Mouse (Mus musculus) embryonic facial prominence, embryonic 13.5 days (tissue): ENCODE data around the gene Sept10. TPM values are rescaled to one million over a fixed set of nuclear protein-coding genes. Genes with fewer than 3 reads are reported as not detected.

Experiments used
- ATAC-seq: fragments of 200-750 bp; cut with Nextera tagmentation; 2 replicates; pipeline ENCODE4 v1.8.0; 2017; ENCODE audit warnings: low read depth; ENCODE audit not compliant: insufficient number of reproducible peaks, insufficient read depth, low FRiP score, low TSS enrichment
- H3K27ac ChIP-seq: fragments of 300-500 bp; sonication (generic); 2 replicates; pipeline ENCODE4 v1.5.1; 2015; ENCODE audit warnings: moderate library complexity, mild to moderate bottlenecking, inconsistent platforms
- H3K27me3 ChIP-seq: fragments of 300-500 bp; sonication (generic); 2 replicates; pipeline ENCODE4 v1.6.1; 2015; ENCODE audit warnings: mild to moderate bottlenecking, inconsistent platforms
- H3K36me3 ChIP-seq: fragments of 300-500 bp; sonication (generic); 2 replicates; pipeline ENCODE4 v1.6.1; 2015; ENCODE audit warnings: mild to moderate bottlenecking, inconsistent platforms
- H3K4me1 ChIP-seq: fragments of 300-500 bp; sonication (generic); 2 replicates; pipeline ENCODE4 v1.6.1; 2015; ENCODE audit warnings: inconsistent platforms
- H3K4me2 ChIP-seq: fragments of 300-500 bp; sonication (generic); 2 replicates; pipeline ENCODE4 v1.6.1; 2015; ENCODE audit warnings: moderate library complexity, mild to moderate bottlenecking, inconsistent platforms
- H3K4me3 ChIP-seq: fragments of 300-500 bp; sonication (generic); 2 replicates; pipeline ENCODE4 v1.5.1; 2015; ENCODE audit warnings: mild to moderate bottlenecking, inconsistent platforms
- H3K9ac ChIP-seq: fragments of 300-500 bp; sonication (generic); 2 replicates; pipeline ENCODE4 v1.6.1; 2015; ENCODE audit warnings: mild to moderate bottlenecking, inconsistent platforms
- H3K9me3 ChIP-seq: fragments of 300-500 bp; sonication (generic); 2 replicates; pipeline ENCODE4 v1.6.1; 2016; ENCODE audit warnings: inconsistent platforms
- WGBS: fragments of 180-500 bp; shearing (Covaris S2); methylation state at CpG from one replicate; pipeline ENCODE4 v1.1.7; 2015; ENCODE audit warnings: mixed read lengths; 5-methylcytosine and 5-hydroxymethylcytosine counted together
- polyA plus RNA-seq: library from polyadenylated mRNA; unstranded; fragments of >200 nt; fragmentation: Nextera tagmentation; extraction: Ambion mirVana; gene quantifications from 2 replicates; pipeline ENCODE4 v1.2.1, GENCODE M21; 2015

Sept10 gene
- polyA plus RNA-seq, 1 experiment from 2014 or later = 42.7 TPM

DNA sequence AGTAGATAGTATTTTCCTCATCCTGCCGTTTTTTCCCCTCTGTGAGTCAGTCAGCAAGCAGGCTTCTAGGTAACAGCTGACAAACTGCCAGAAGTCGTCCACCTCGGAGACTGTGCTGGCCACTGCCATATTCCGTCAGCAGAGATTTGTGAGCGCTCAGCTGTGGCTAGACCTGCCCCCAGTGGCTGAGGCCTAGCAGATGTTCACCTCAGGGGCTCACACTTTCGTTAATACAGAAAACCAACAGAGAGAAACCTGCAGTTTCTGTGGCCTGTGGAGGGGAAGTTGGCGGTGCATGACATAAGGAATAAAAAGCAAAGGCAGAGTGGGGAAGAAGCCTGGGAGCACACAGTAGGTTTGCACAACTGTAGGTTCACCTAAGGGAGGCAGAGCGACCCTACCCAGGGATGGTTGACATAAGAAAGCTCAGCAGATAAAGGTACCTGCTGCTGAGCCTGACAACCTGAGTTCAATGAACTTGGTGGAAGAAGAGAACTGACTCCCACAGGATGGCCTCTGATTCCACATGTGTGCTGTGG is 32.0 kb upstream of the Sept10 start:
- H3K4me3 ChIP-seq = no peak overlapping the region
- no peak overlapping the region for H3K27ac ChIP-seq
- ATAC-seq = no peak
- no peaks in the 10 kb centered on the region for H3K27me3 ChIP-seq
- H3K4me2 ChIP-seq = no peak overlapping the region
- H3K9ac ChIP-seq = no peak overlapping the region
- H3K9me3 ChIP-seq = no peaks in the 10 kb centered on the region
- no peaks in the 10 kb centered on the region for H3K4me1 ChIP-seq
- 72% methylated on average over 8 of the region's 8 CpGs for WGBS
- H3K36me3 ChIP-seq = no peaks in the 10 kb centered on the region

DNA sequence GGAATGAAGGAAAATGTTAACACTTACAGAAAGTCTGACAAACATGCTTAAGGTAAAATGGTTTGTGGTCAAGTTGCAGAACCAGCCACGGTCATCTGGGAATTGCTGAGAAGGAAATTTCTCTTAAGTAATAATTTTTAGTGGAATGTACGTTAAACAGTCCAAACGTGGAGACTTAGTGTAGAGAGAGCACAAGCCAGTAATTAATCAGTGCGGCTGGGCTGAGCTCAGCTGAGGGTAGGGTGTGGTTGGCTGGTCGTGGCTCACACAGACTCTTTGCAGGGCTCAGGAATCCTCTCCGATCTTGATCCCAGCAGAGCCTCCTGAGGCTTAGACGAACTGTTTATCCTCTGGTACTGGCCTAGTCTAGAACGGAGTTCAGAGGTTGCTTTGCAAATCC is 30.7 kb upstream of the Sept10 start:
- Histone ChIP-seq H3K4me1 (no peaks in the 10 kb centered on the region), H3K27me3 (no peaks in the 10 kb centered on the region), H3K4me3 (no peak overlapping the region), H3K4me2 (no peak overlapping the region), H3K36me3 (no peaks in the 10 kb centered on the region), H3K9me3 (no peaks in the 10 kb centered on the region), H3K27ac (no peak overlapping the region; the same call in 1 of the 2 replicates), H3K9ac (no peak overlapping the region)
- WGBS = 50% methylated on average over 8 of the region's 8 CpGs
- no peak for ATAC-seq

DNA sequence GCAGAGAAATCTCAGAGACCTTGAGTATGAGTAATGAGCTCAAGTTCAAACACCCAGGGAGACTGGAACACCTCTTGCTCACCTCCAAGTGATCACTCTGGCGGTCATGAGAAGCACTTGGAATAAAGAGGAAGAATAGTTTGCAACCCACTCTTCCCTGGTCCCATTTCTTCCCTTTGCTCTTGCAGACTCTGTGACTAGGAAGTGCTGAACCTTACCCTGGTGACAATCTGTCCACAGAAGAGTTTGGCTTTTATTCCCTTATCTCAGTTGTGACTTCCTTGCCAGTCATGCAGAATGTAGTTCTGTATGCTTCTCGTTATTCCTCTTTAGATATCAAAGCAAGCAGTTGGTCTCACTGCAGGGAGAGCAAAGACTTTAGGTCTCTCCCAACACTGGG is 30.3 kb upstream of the Sept10 start:
- Histone ChIP-seq H3K4me1 (no peaks in the 10 kb centered on the region), H3K9me3 (no peaks in the 10 kb centered on the region), H3K36me3 (no peaks in the 10 kb centered on the region), H3K4me2 (no peak overlapping the region), H3K9ac (no peak overlapping the region), H3K4me3 (no peak overlapping the region), H3K27me3 (no peaks in the 10 kb centered on the region), H3K27ac (no peak overlapping the region; the same call in 1 of the 2 replicates)
- no peak for ATAC-seq
- 79% methylated on average over 2 of the region's 2 CpGs for WGBS

DNA sequence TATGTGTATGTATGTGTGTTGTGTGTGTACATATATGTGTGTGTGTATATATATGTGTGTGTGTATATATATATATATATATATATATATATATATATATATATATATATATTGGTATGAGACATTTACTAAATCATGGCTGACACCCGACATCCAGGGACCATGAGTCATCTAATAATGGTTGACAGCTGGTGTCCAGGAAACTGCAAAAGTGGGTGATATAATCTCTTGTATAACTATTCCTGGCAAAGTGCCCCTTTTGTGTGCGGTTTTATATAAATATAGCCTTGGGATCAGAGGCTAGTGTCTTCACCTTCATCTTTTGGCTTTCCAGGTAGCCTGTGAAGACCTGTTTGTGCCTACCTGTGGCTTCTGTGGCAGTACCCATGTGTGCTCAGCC is 29.0 kb upstream of the Sept10 start:
- Histone ChIP-seq H3K27me3 (no peaks in the 10 kb centered on the region), H3K4me2 (no peak overlapping the region), H3K4me3 (no peak overlapping the region), H3K9ac (no peak overlapping the region), H3K27ac (no peak overlapping the region), H3K9me3 (no peaks in the 10 kb centered on the region), H3K4me1 (no peaks in the 10 kb centered on the region), H3K36me3 (no peaks in the 10 kb centered on the region)
- no peak for ATAC-seq
- 81% methylated on average over 2 of the region's 2 CpGs for WGBS

DNA sequence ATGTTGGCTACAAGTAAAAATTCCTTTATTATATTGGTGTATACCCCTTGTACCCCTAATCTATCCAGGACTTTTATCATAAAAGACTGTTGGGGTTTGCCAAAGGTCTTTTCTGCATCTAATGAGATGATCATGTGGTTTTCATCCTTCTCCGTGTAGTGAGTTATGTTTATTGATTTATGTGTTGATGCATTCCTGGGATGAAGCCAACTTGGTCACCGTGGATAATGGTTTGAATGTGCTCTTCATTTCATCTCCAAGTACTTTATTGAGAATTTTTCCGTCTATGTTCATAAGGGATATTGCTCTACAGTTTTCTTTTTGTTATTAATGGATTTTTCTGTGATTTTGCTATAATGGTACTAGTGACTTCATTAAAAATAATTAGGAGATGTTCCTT is 27.9 kb upstream of the Sept10 start:
- Histone ChIP-seq H3K9ac (no peak overlapping the region), H3K4me2 (no peak overlapping the region), H3K36me3 (no peaks in the 10 kb centered on the region), H3K27ac (no peak overlapping the region), H3K9me3 (no peaks in the 10 kb centered on the region), H3K4me1 (no peaks in the 10 kb centered on the region), H3K27me3 (no peaks in the 10 kb centered on the region), H3K4me3 (no peak overlapping the region)
- no peak for ATAC-seq
- 66% methylated on average over 3 of the region's 3 CpGs for WGBS

- Histone ChIP-seq H3K4me3 (no peak overlapping the region), H3K4me2 (no peak overlapping the region), H3K27me3 (no peaks in the 10 kb centered on the region), H3K27ac (no peak overlapping the region), H3K9ac (no peak overlapping the region), H3K36me3 (no peaks in the 10 kb centered on the region), H3K9me3 (no peaks in the 10 kb centered on the region), H3K4me1 (peaks cover 12% of the 10 kb centered on the region)
- WGBS = 42% methylated on average over 3 of the region's 3 CpGs
- peak; percentile 62 for ATAC-seq
Observed at GRCm38 (mm10) chr10:59241141-59241541, 19.5 kb upstream of the Sept10 start.

GRCm38 (mm10) chr10:59237757-59238156 is 16.1 kb upstream of the Sept10 start:
- Histone ChIP-seq H3K4me3 (no peak overlapping the region), H3K9me3 (no peaks in the 10 kb centered on the region), H3K9ac (no peak overlapping the region), H3K4me1 (peaks cover 16% of the 10 kb centered on the region), H3K4me2 (no peak overlapping the region), H3K27ac (no peak overlapping the region), H3K27me3 (no peaks in the 10 kb centered on the region), H3K36me3 (no peaks in the 10 kb centered on the region)
- 27% methylated on average over 3 of the region's 3 CpGs for WGBS
- no peak for ATAC-seq

DNA sequence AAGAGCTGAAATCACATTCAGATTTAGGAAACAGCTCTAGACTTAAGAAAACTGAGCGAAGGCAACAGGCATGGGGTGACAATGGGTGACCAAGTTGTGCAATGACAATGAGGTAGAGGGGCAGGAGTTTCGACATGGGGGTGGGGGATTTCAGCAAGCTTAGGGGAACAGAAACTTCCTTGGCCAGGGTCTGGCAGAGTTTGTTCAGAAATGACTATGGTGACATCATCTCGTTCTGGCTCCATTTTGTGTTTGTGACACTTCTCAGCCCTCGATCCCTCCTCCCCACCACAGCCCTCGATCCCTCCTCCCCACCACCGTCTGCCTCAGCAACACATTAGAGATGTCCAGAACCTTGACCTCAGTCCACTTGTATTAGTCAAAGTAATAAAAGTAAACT is 14.8 kb upstream of the Sept10 start:
- Histone ChIP-seq H3K4me3 (no peak overlapping the region), H3K4me1 (peaks cover 9% of the 10 kb centered on the region), H3K9ac (no peak overlapping the region), H3K27ac (no peak overlapping the region), H3K36me3 (no peaks in the 10 kb centered on the region), H3K4me2 (no peak overlapping the region), H3K9me3 (no peaks in the 10 kb centered on the region), H3K27me3 (no peaks in the 10 kb centered on the region)
- ATAC-seq = no peak
- WGBS = 81% methylated on average over 6 of the region's 6 CpGs

- ATAC-seq = no peak
- H3K9me3 ChIP-seq = no peaks in the 10 kb centered on the region
- no peak overlapping the region for H3K27ac ChIP-seq
- 51% methylated on average over 4 of the region's 4 CpGs for WGBS
- H3K4me2 ChIP-seq = no peak overlapping the region
- H3K27me3 ChIP-seq = no peaks in the 10 kb centered on the region
- no peaks in the 10 kb centered on the region for H3K36me3 ChIP-seq
- peaks cover 9% of the 10 kb centered on the region for H3K4me1 ChIP-seq
- no peak overlapping the region for H3K9ac ChIP-seq
- H3K4me3 ChIP-seq = no peak overlapping the region
Observed at GRCm38 (mm10) chr10:59235847-59236246, 14.2 kb upstream of the Sept10 start.

DNA sequence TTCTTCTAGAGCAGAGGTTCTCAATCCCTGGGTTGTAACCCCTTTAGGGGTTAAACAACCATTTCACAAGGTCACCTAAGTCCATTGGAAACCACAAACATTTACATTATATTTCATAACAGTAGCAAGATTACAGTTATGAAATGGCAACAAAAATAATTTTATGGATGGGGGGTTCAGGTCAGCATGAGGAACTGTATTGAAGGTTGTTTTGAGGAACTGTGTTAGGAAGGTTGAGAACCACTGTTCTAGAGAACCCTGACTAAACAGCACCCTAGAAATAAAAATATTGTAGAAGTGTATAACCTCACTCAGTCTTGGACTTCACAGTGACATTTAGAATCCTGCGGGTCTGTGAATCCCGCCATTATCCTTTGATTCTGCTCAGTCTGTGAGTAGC is 13.6 kb upstream of the Sept10 start:
- WGBS = 96% methylated on average over 2 of the region's 2 CpGs
- Histone ChIP-seq H3K27ac (no peak overlapping the region), H3K9ac (no peak overlapping the region), H3K4me1 (peaks cover 9% of the 10 kb centered on the region), H3K36me3 (no peaks in the 10 kb centered on the region), H3K27me3 (no peaks in the 10 kb centered on the region), H3K9me3 (no peaks in the 10 kb centered on the region), H3K4me3 (no peak overlapping the region), H3K4me2 (no peak overlapping the region)
- ATAC-seq = no peak

- Histone ChIP-seq H3K4me3 (no peak overlapping the region), H3K4me2 (no peak overlapping the region), H3K9ac (no peak overlapping the region), H3K36me3 (no peaks in the 10 kb centered on the region), H3K9me3 (no peaks in the 10 kb centered on the region), H3K27me3 (no peaks in the 10 kb centered on the region), H3K4me1 (peaks cover 8% of the 10 kb centered on the region), H3K27ac (no peak overlapping the region)
- no peak for ATAC-seq
- 80% methylated on average over 4 of the region's 4 CpGs for WGBS
Observed at GRCm38 (mm10) chr10:59229205-59229820, 7.7 kb upstream of the Sept10 start.

DNA sequence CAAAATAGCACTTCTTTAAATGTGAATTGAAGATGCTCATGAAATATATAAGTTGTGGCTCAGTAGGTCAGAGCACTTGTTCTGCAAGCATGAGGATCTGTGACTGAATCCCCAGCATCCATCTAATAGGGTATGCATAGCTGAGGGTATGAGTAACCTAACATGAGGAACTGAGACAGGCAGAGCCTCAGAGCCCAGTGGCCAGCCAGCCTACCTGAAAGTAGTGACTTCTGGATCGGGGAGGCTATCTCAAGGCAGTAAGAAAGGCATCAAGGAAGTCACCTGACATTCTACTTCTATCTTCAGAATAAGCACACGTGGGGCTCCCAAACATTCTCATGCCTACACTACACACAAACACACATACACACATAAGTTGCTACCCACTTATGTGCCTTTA is 3.5 kb upstream of the Sept10 start:
- ATAC-seq = no peak
- Histone ChIP-seq H3K4me3 (no peak overlapping the region), H3K27ac (no peak overlapping the region), H3K9me3 (no peaks in the 10 kb centered on the region), H3K27me3 (no peaks in the 10 kb centered on the region), H3K9ac (no peak overlapping the region), H3K4me2 (no peak overlapping the region), H3K4me1 (peaks cover 20% of the 10 kb centered on the region), H3K36me3 (no peaks in the 10 kb centered on the region)
- 85% methylated on average over 2 of the region's 2 CpGs for WGBS
